Mouse (Mus musculus): ENCODE measurements at regions not wholly inside any gene's neighbourhood (a gene's known extent, or its start where the extent isn't known, plus 50 kb on each side); places are given as distances from the start of the nearest gene placed in this dataset.

DNA sequence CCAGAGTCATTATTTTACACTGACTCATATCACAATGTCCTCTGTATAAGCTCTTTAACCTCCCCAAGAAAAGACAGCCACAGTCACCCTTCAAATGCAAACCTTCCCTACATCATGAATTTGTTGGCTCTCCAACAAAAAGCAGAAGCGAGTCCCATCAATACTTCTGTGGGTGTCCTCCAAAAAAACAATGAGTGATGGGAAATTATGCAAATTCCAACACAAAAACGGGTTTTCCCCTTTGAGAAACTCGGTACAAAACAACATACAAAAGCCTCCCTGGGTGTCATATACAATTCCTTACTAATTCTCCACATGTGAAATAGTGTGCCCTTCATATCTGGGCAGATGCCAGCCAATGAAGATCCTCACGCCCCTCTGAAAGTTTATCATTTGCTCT lies 311.8 kb upstream of the 4930412O13Rik start:
- TF ChIP-seq POLR2A (IDR thresholded peaks at IDR 0.05; ENCODE audit: extremely low read depth, insufficient read depth, low read length) (no peak), CTCF (IDR thresholded peaks at IDR 0.05; ENCODE audit: low read depth, low read length) (no peak)
